In genomic region chr8:111976326-111976725, GRCm38 (mm10) we compare ENCODE assay signal across 15 mouse cellular contexts. TPM values are rescaled to one million over a fixed set of nuclear protein-coding genes. Genes with fewer than 3 reads are reported as not detected.
DNase-seq lines count a peak whose midpoint lies in the region; ATAC-seq lines count a peak whose summit lies in the region.
"Had no signal": no experiment of that assay in that cellular context is flagged by ENCODE, and none has a peak within 500 bp of the region (broad histone marks: within the 10 kb centered on the region; RNA-seq: fewer than 3 reads in every experiment).

No protein-coding gene starts in this region.

- ATAC-seq in hematopoietic stem cell, adult 5-6 weeks (replicated peaks in 1 of 2; ENCODE audit: insufficient read depth in 1 of 2, low FRiP score in 2 of 2, low TSS enrichment in 1 of 2, low read depth in 1 of 2, poor library complexity in 2 of 2, severe bottlenecking in 2 of 2), result peak; percentile 74 to 83
- 0 out of 2 replicates have a peak, but pooled peaks have one; percentile 41 for ATAC-seq in megakaryocyte-erythroid progenitor cell, adult 5-6 weeks (replicated peaks; ENCODE audit: low FRiP score, low TSS enrichment, poor library complexity, severe bottlenecking)
- ATAC-seq: intestine, embryonic 15.5 days had no signal

- DNase-seq in heart, adult 11 months, result peak; percentile 85
- no peak for DNase-seq in heart, adult 8-10 months (ENCODE audit: low spot score)
- peak; percentile 66 for DNase-seq in thymus, postnatal 25 days
- no peak for DNase-seq in gastrocnemius, postnatal 4 days (ENCODE audit: low spot score in 2 of 2)
- DNase-seq in right cerebral cortex, postnatal 36 days (ENCODE audit: low spot score in 2 of 2), result no peak
- DNase-seq in right cerebral cortex, adult 18-20 months, result no peak
- DNase-seq: cerebellum, postnatal 14 days; layer of hippocampus, postnatal 36 days; liver, embryonic 13.5 days; right cerebral cortex, postnatal 4 days had no signal

RNA-seq across cellular contexts. Expression of gene Adat1, which starts 15.8 kb away (rescaled TPM):
- 1 to 10 TPM; 1.5 to 2.1 (median 1.8) TPM for total RNA-seq in heart, adult 8-10 months (2022)
- total RNA-seq in hematopoietic stem cell, adult 5-6 weeks (2017), result 5.6 and 6.9 TPM in 2 replicates
- total RNA-seq in megakaryocyte-erythroid progenitor cell, adult 5-6 weeks (2014; fragmentation: Nextera tagmentation), result 14.0 and 23.7 TPM in 2 replicates
- 6.7 and 7.2 TPM in 2 replicates for total RNA-seq in megakaryocyte-erythroid progenitor cell, adult 5-6 weeks (2017)
- total RNA-seq in gastrocnemius, postnatal 4 days (2021), result 1 to 10 TPM; 2.6 to 2.7 TPM

RNA-seq across cellular contexts. Expression of gene Kars, which starts 34.8 kb away (rescaled TPM):
- 100 to 1,000 TPM; 106 to 113 (median 110) TPM for total RNA-seq in heart, adult 8-10 months (2022)
- total RNA-seq in hematopoietic stem cell, adult 5-6 weeks (2017), result 166 and 198 TPM in 2 replicates
- 164 and 171 TPM in 2 replicates for total RNA-seq in megakaryocyte-erythroid progenitor cell, adult 5-6 weeks (2014; fragmentation: Nextera tagmentation)
- total RNA-seq in megakaryocyte-erythroid progenitor cell, adult 5-6 weeks (2017), result 220 and 274 TPM in 2 replicates
- total RNA-seq in gastrocnemius, postnatal 4 days (2021), result 100 to 1,000 TPM; 132 TPM

RNA-seq across cellular contexts. Expression of gene Terf2ip, which starts 34.9 kb away (rescaled TPM):
- 10 to 100 TPM; 11.0 to 12.7 (median 11.3) TPM for total RNA-seq in heart, adult 8-10 months (2022)
- 16.8 and 20.3 TPM in 2 replicates for total RNA-seq in hematopoietic stem cell, adult 5-6 weeks (2017)
- total RNA-seq in megakaryocyte-erythroid progenitor cell, adult 5-6 weeks (2014; fragmentation: Nextera tagmentation), result 11.3 and 12.0 TPM in 2 replicates
- 14.5 and 16.8 TPM in 2 replicates for total RNA-seq in megakaryocyte-erythroid progenitor cell, adult 5-6 weeks (2017)
- 10 to 100 TPM; 13.5 to 15.7 TPM for total RNA-seq in gastrocnemius, postnatal 4 days (2021)

RNA-seq across cellular contexts. Expression of gene Gabarapl2, which starts 35.8 kb away (rescaled TPM):
- 100 to 1,000 TPM; 121 to 131 (median 122) TPM for total RNA-seq in heart, adult 8-10 months (2022)
- total RNA-seq in hematopoietic stem cell, adult 5-6 weeks (2017), result 41.8 and 63.8 TPM in 2 replicates
- total RNA-seq in megakaryocyte-erythroid progenitor cell, adult 5-6 weeks (2014; fragmentation: Nextera tagmentation), result 42.6 and 55.5 TPM in 2 replicates
- 29.1 and 32.9 TPM in 2 replicates for total RNA-seq in megakaryocyte-erythroid progenitor cell, adult 5-6 weeks (2017)
- 10 to 100 TPM; 72.7 to 74.9 TPM for total RNA-seq in gastrocnemius, postnatal 4 days (2021)

RNA-seq across cellular contexts. Expression of gene Gm6793, which starts 38.5 kb away (rescaled TPM):
- under 1 TPM in 2 of 4 experiments, not detected in 2; 0.22 to 0.57 TPM for total RNA-seq in heart, adult 8-10 months (2022)
- total RNA-seq in hematopoietic stem cell, adult 5-6 weeks (2017), result not detected in 2 replicates
- total RNA-seq in megakaryocyte-erythroid progenitor cell, adult 5-6 weeks (2014; fragmentation: Nextera tagmentation), result not detected in 2 replicates
- not detected in 2 replicates for total RNA-seq in megakaryocyte-erythroid progenitor cell, adult 5-6 weeks (2017)
- under 1 TPM; 0.18 to 0.20 TPM for total RNA-seq in gastrocnemius, postnatal 4 days (2021)
- total RNA-seq: layer of hippocampus, postnatal 36 days; left cerebral cortex, postnatal 36 days; monocyte, adult 5-6 weeks had no signal

Comparison
In these comparisons a context has a peak if more than half of its experiments do, and no peak if none do; other contexts are left out.
1. DNase-seq: peak in heart, adult 11 months (single experiment) and thymus, postnatal 25 days (single experiment); none in heart, adult 8-10 months (single experiment), gastrocnemius, postnatal 4 days (0 of 2), right cerebral cortex, postnatal 36 days (0 of 2) and right cerebral cortex, adult 18-20 months (single experiment).